Mouse (Mus musculus) C2C12 (cell line): ENCODE measurements around the gene Atp13a5.

Experiments used
- CTCF ChIP-seq: IDR thresholded peaks from one replicate; pipeline ENCODE4 v1.5.1; 2011; ENCODE audit not compliant: control insufficient read depth, insufficient read depth, insufficient read length
- MAX ChIP-seq: IDR thresholded peaks from one replicate; pipeline ENCODE4 v1.6.1; 2011; ENCODE audit warnings: mild to moderate bottlenecking, control low read depth
- MYOD1 ChIP-seq: IDR thresholded peaks from one replicate; pipeline ENCODE4 v1.6.1; 2011; ENCODE audit warnings: low read depth; ENCODE audit not compliant: control insufficient read depth, insufficient read length
- USF1 ChIP-seq: IDR thresholded peaks from one replicate; pipeline ENCODE4 v1.6.1; 2011; ENCODE audit warnings: low read depth, mild to moderate bottlenecking, control low read depth, moderate library complexity

DNA sequence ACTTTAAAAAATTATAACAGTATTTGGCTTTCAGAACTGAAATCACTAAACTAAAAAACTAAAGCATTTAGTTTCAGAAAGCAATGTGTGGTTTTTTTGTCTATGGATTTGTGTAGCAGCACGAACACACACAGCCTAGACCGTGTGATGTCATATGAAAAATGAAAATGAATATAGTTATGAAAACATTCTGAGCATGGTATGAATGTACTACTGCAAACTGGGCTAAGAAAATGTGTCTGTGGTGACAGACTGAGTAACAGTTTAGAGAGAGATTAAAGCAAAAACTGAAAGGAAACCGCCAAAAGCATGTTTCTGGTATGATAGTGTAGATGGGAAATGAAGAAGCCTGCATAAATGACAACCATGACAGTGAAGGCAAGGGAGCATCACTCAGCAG, 57.8 kb downstream of the Atp13a5 start:
- TF ChIP-seq CTCF (no peak), USF1 (no peak), MAX (no peak), MYOD1 (no peak)
